Mouse (Mus musculus): ENCODE data around the gene Nlrp9c.
"Not testable (repeated sequence)": the region's sequence is repeated elsewhere in the genome, so short reads cannot be mapped to it uniquely, and the experiment has no call there.

GRCm38 (mm10) chr7:26391811-26392210, 11.7 kb downstream of the Nlrp9c start:
- TF ChIP-seq CTCF (IDR thresholded peaks at IDR 0.05; ENCODE audit: low read depth, low read length); POLR2A (IDR thresholded peaks at IDR 0.05; ENCODE audit: extremely low read depth, insufficient read depth, low read length): not testable (repeated sequence)

All from liver, adult 2 months (tissue).